Mouse (Mus musculus) left cerebral cortex, postnatal 4 days (tissue): ENCODE measurements around the gene Nap1l3. TPM values are rescaled to one million over a fixed set of nuclear protein-coding genes. Genes with fewer than 3 reads are reported as not detected.

ENCODE experiments used
- DNase-seq: peaks from one replicate; pipeline ENCODE4 v3.0.0-alpha.2; 2022
- intact Hi-C: fragments of 180-260 bp; cut with DNase I; formaldehyde crosslinking; loops from one replicate; pipeline ENCODE4 v1.15.1; 2025
- total RNA-seq, 2 experiments: library from RNA; stranded (reverse); gene quantifications; 2 replicates each; pipeline ENCODE4 v1.2.3; 2021

The Nap1l3 gene
- 10 to 100 TPM; 42.8 to 43.6 TPM for total RNA-seq

GRCm38 (mm10) chrX:122396781-122397581, at the start of gene Nap1l3:
Gene Nap1l3, minus strand, starts transcription at chrX:122397401.
- intact Hi-C loops: no loop called here
- peak; percentile 56 for DNase-seq

DNA sequence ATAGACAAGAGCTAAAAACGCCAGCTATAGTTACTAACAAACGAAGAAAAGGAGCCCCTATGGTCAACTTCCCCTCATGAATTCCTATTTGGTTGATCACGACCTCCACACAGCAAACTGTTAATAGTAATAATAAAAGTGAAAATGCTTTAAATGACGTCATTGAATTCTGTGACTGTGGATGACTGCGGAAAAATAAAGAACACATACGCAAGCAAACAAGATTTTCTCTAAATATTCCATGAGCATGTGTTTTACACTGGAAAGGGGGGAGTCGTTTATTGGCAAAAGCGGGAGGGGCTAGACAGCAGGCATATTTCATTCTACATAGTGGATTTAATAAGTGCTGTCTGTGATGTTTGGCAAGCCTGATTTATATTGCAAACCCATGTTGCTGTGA, 451 bp upstream of the Nap1l3 start:
- no peak for DNase-seq
- intact Hi-C loops: no loop called here
